Mouse (Mus musculus) megakaryocyte, embryonic 14.5 days (primary cell): ENCODE measurements around the gene Syvn1. TPM values are rescaled to one million over a fixed set of nuclear protein-coding genes. Genes with fewer than 3 reads are reported as not detected.
A peak's percentile ranks its signal among the peaks of the same experiment; 100 is the strongest.

Experiments
- H3K27me3 ChIP-seq: replicated peaks from 2 replicates; pipeline ENCODE3; 2012; ENCODE audit warnings: inconsistent platforms
- H3K36me3 ChIP-seq: replicated peaks from 2 replicates; pipeline ENCODE3; 2012; ENCODE audit warnings: low read length, inconsistent platforms, mixed read lengths
- H3K4me1 ChIP-seq: 2 replicates; pipeline ENCODE4 v1.6.1; 2012; ENCODE audit warnings: inconsistent platforms
- H3K4me3 ChIP-seq: replicated peaks from 2 replicates; pipeline ENCODE3; 2012; ENCODE audit warnings: moderate library complexity, mild to moderate bottlenecking, inconsistent platforms
- H3K9me3 ChIP-seq: 2 replicates; pipeline ENCODE4 v1.6.1; 2012; ENCODE audit warnings: inconsistent platforms
- FLI1 ChIP-seq: IDR thresholded peaks from 2 replicates; pipeline ENCODE4 v1.6.1; 2012; ENCODE audit warnings: low read length, inconsistent platforms, mixed read lengths
- GATA1 ChIP-seq: IDR thresholded peaks from 3 replicates; pipeline ENCODE4 v1.6.1; 2012; ENCODE audit warnings: mixed read lengths, low read length, inconsistent platforms, borderline replicate concordance
- polyA plus RNA-seq: library from polyadenylated mRNA; stranded (reverse); fragments of >175 nt; gene quantifications from 2 replicates; pipeline ENCODE4 v1.2.3, GENCODE M21; 2012; ENCODE audit warnings: low replicate concordance; ENCODE audit not compliant: insufficient read depth

Gene Syvn1
- polyA plus RNA-seq, 1 experiment = 129 TPM

DNA sequence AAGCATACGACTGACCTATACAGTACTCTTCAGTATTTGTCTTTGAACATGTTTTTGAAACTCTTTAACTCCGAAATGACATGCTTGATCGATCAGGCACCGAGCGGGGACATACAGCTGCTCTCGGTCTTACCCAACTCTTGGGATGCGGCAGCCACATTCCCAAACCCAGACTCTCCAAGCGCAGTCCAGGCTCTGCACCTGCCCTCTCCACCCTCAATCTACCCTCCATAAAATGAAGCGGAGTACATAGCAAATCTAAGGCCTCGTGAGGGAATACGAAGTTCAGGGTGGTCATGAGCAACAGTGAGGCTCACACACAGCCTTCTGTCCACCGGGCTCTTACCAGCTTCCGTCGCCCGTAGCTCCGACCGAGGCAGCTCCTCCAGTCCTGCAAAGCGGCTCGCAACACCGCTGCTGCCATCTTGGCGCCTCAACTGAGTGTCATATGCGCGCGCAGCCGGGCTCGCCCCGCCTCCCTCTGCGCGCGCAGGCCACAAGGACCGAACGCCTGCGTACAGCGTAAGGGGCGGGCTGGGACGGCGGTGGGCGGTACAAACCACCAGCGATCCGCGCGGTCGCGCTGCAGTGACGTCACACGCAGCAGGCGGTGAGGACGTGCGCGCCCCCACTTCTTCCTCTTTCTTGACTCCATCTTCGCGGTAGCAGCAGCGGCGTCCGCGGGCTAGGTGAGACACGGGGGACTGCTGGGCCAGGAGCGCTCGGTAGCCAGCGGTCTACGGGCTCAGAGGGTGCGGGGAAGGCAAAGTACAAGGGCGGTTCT is 11.1 kb downstream of the Syvn1 start, which contains the start of the genes Mrpl49 and Fau:
Gene Mrpl49 (minus strand): TSS at position 473 of the 784 bp plus-strand sequence.
Gene Fau (plus strand): TSS at position 532 of the 784 bp plus-strand sequence.
- Histone ChIP-seq H3K4me3 (peak within 1 kb of the TSS; percentile 100), H3K9me3 (no peaks in the 10 kb centered on the region), H3K4me1 (peaks cover 69% of the 10 kb centered on the region), H3K36me3 (peaks cover 46% of the 10 kb centered on the region), H3K27me3 (no peaks in the 10 kb centered on the region)
- TF ChIP-seq GATA1 = no peak
- no peak for TF ChIP-seq FLI1

GRCm38 (mm10) chr19:6058513-6058912 is 12.1 kb downstream of the Syvn1 start:
- Histone ChIP-seq H3K4me1 (peaks cover 69% of the 10 kb centered on the region), H3K9me3 (no peaks in the 10 kb centered on the region), H3K4me3 (peak overlapping the region; percentile 100), H3K27me3 (no peaks in the 10 kb centered on the region), H3K36me3 (peaks cover 38% of the 10 kb centered on the region)
- no peak for TF ChIP-seq FLI1
- no peak for TF ChIP-seq GATA1

- H3K27me3 ChIP-seq = no peaks in the 10 kb centered on the region
- peak overlapping the region; percentile 100 for H3K4me3 ChIP-seq
- TF ChIP-seq FLI1 (no peak), GATA1 (no peak)
Observed at GRCm38 (mm10) chr19:6058966-6059365, 12.6 kb downstream of the Syvn1 start.

DNA sequence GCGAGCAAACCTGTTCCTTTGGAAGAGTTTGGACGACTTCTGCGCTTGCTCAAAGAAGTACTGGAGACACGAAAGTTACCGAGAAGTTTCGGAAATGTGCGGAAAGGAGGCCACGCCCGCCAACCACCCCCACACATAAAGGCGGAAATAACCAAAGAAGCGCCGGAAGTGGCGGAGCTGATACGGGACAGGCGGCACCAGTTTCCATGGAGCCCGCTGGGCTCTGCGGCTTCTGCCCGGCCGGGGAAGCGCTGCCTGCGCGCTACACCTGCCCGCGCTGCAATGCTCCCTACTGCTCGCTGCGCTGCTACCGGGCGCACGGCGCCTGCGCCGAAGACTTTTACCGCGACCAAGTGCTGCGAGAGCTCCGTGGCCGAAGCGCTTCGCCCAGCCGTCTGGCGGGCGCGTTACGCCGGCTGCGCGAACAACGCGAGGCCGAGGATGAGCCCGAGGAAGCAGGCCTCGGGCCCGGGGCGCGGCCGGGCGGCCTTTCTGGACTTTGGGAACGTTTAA is 14.7 kb downstream of the Syvn1 start, which contains the start of gene Znhit2:
Gene Znhit2 (plus strand): TSS at position 172 of the 513 bp plus-strand sequence.
- H3K27me3 ChIP-seq = no peaks in the 10 kb centered on the region
- peak within 1 kb of the TSS; percentile 97 for H3K4me3 ChIP-seq
- peaks cover 25% of the 10 kb centered on the region for H3K36me3 ChIP-seq
- H3K4me1 ChIP-seq = peaks cover 59% of the 10 kb centered on the region
- H3K9me3 ChIP-seq = no peaks in the 10 kb centered on the region
- TF ChIP-seq GATA1 = peak; percentile 93
- TF ChIP-seq FLI1 = peak; percentile 90; the same call in 1 of the 2 replicates

More at GRCm38 (mm10) chr19:6058966-6059365, 12.6 kb downstream of the Syvn1 start:
- Histone ChIP-seq H3K36me3 (peaks cover 38% of the 10 kb centered on the region), H3K4me1 (peaks cover 69% of the 10 kb centered on the region), H3K9me3 (no peaks in the 10 kb centered on the region)

DNA sequence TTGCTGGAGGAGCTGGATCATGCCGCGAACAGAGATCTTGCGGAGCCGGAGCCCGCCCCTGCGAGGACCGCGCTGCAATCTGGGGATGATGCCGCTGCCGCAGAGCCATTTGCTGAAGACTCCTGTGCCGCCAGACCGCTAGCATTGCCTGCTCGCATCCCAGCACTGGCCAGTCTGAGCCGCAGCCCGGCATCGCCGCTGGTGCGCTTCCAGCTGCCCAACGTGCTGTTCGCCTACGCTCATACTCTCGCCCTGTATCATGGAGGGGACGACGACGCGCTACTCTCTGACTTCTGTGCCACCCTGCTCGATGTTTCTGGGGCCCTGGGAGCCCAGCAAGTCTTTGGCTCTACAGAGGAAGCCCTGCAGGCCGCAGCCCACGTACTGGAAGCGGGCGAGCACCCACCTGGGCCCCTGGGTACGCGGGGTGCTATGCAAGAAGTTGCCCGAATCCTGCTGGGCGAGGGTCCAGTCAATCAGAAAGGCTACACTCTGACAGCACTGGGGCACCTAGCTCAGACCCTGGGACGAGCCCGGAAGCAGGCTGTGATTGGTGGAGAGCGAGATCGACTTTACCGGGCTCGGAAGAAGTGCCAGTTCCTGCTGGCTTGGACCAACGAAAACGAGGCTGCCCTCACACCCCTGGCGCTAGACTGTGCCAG is 15.4 kb downstream of the Syvn1 start:
- peak overlapping the region; percentile 97 for H3K4me3 ChIP-seq
- H3K27me3 ChIP-seq = no peaks in the 10 kb centered on the region
- peaks cover 59% of the 10 kb centered on the region for H3K4me1 ChIP-seq
- H3K9me3 ChIP-seq = no peaks in the 10 kb centered on the region
- peaks cover 23% of the 10 kb centered on the region for H3K36me3 ChIP-seq
- TF ChIP-seq GATA1 (no peak), FLI1 (no peak)

DNA sequence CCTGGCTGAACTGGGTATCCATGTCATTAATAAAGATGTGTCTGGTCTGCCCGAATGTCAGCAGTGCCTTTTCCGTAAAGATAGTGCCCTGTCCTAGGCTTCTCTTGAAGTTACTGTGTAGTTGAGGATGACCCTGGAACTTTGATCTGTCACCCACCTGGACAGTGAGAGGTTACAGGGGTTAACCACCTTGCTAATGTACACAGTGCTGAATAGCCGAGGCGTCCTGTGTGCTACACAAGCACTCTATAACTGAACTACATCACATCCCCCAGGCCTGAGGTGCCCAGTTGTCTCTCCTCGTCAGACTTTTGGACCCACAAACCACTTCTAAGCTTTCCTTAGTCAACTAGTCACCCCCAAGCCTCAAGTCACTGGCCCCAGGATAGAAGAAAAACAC is 16.0 kb downstream of the Syvn1 start:
- H3K4me1 ChIP-seq = peaks cover 59% of the 10 kb centered on the region
- peaks cover 23% of the 10 kb centered on the region for H3K36me3 ChIP-seq
- no peaks in the 10 kb centered on the region for H3K27me3 ChIP-seq
- peak overlapping the region; percentile 97 for H3K4me3 ChIP-seq
- no peaks in the 10 kb centered on the region for H3K9me3 ChIP-seq
- TF ChIP-seq GATA1 = no peak
- no peak for TF ChIP-seq FLI1

GRCm38 (mm10) chr19:6063081-6063480 is 16.7 kb downstream of the Syvn1 start:
- H3K4me3 ChIP-seq = peak overlapping the region; percentile 69
- H3K4me1 ChIP-seq = peaks cover 65% of the 10 kb centered on the region
- H3K36me3 ChIP-seq = peaks cover 25% of the 10 kb centered on the region
- no peaks in the 10 kb centered on the region for H3K9me3 ChIP-seq
- no peaks in the 10 kb centered on the region for H3K27me3 ChIP-seq
- TF ChIP-seq FLI1 (no peak), GATA1 (no peak)

GRCm38 (mm10) chr19:6066571-6066970 is 20.2 kb downstream of the Syvn1 start:
- Histone ChIP-seq H3K9me3 (no peaks in the 10 kb centered on the region), H3K4me3 (peak overlapping the region; percentile 94), H3K4me1 (peaks cover 63% of the 10 kb centered on the region), H3K27me3 (no peaks in the 10 kb centered on the region), H3K36me3 (peaks cover 50% of the 10 kb centered on the region)
- TF ChIP-seq GATA1 (no peak), FLI1 (no peak)

- peaks cover 56% of the 10 kb centered on the region for H3K36me3 ChIP-seq
- H3K4me3 ChIP-seq = peak overlapping the region; percentile 94
- H3K9me3 ChIP-seq = no peaks in the 10 kb centered on the region
- no peaks in the 10 kb centered on the region for H3K27me3 ChIP-seq
- H3K4me1 ChIP-seq = peaks cover 57% of the 10 kb centered on the region
- no peak for TF ChIP-seq GATA1
- no peak for TF ChIP-seq FLI1
Observed at GRCm38 (mm10) chr19:6067011-6067723, 20.8 kb downstream of the Syvn1 start.
